Mouse (Mus musculus): ENCODE results near the gene Fez2. TPM values are rescaled to one million over a fixed set of nuclear protein-coding genes. Genes with fewer than 3 reads are reported as not detected.

The Fez2 gene
- polyA plus RNA-seq, 1 experiment from 2014 or later, result 63.6 TPM

DNA sequence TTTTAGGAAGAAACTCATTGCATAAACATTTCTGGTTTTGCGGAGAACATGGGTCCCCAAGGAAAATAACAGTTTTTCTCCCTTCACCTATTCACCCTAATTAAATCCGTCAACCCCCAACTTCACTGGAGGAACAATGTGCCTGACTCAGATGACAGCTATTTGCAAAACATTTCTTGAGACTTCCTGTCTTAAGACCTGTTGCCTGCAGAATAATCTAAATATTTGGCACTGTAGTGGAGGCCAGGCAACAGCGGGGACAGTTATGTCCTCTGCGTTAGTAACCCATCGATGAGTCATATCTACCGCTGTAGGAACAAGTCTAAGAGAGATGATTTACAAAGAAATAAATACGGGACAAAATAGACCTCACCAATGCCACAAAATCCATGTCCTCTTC is 26.9 kb upstream of the Fez2 start:
- no peak for ATAC-seq (ENCODE audit: low FRiP score)
- Histone ChIP-seq H3K4me1 (no peaks in the 10 kb centered on the region), H3K4me3 (replicated peaks) (no peak overlapping the region), H3K9ac (replicated peaks) (no peak overlapping the region), H3K27me3 (replicated peaks) (no peaks in the 10 kb centered on the region), H3K36me3 (no peaks in the 10 kb centered on the region), H3K4me2 (no peak overlapping the region), H3K9me3 (replicated peaks) (no peaks in the 10 kb centered on the region), H3K27ac (replicated peaks) (no peak overlapping the region)
- WGBS, result 91% methylated on average over 7 of the region's 7 CpGs

DNA sequence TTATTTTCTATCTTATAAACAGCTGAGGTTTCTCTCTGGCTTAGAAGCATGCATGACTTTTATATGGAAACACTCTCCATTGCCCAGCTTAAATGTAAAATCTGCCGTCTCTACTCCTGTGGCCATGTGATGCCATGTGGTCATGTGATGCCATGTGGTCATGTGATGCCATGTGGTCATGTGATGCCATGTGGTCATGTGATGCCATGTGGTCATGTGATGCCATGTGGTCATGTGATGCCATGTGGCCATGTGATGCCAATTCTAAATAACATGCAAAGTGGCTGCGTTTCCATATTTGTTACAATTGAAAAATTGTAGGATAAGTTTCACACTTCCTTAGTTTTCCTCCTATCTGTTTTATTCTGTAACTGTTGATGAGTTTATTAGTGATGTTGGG is 22.8 kb upstream of the Fez2 start:
- Histone ChIP-seq H3K9ac (replicated peaks) (no peak overlapping the region), H3K9me3 (replicated peaks) (no peaks in the 10 kb centered on the region), H3K27ac (replicated peaks) (no peak overlapping the region), H3K4me2 (no peak overlapping the region), H3K36me3 (no peaks in the 10 kb centered on the region), H3K4me1 (no peaks in the 10 kb centered on the region), H3K27me3 (replicated peaks) (no peaks in the 10 kb centered on the region), H3K4me3 (replicated peaks) (no peak overlapping the region)
- no peak for ATAC-seq (ENCODE audit: low FRiP score)
- WGBS, result 97% methylated on average over 2 of the region's 2 CpGs

- H3K4me3 ChIP-seq (replicated peaks), result no peak overlapping the region
- no peaks in the 10 kb centered on the region for H3K36me3 ChIP-seq
- no peaks in the 10 kb centered on the region for H3K4me1 ChIP-seq
- H3K9me3 ChIP-seq (replicated peaks), result no peaks in the 10 kb centered on the region
- H3K27me3 ChIP-seq (replicated peaks), result no peaks in the 10 kb centered on the region
- ATAC-seq (ENCODE audit: low FRiP score), result no peak
- WGBS, result 92% methylated on average over 4 of the region's 4 CpGs
- no peak overlapping the region for H3K4me2 ChIP-seq
- H3K27ac ChIP-seq (replicated peaks), result no peak overlapping the region
- H3K9ac ChIP-seq (replicated peaks), result no peak overlapping the region
These were observed 19.2 kb upstream of the Fez2 start for GRCm38 (mm10) chr17:78437161-78437560.

- no peaks in the 10 kb centered on the region for H3K27me3 ChIP-seq (replicated peaks)
- no peak overlapping the region for H3K27ac ChIP-seq (replicated peaks)
- no peaks in the 10 kb centered on the region for H3K36me3 ChIP-seq
- H3K4me1 ChIP-seq, result no peaks in the 10 kb centered on the region
- ATAC-seq (ENCODE audit: low FRiP score), result no peak
- H3K4me3 ChIP-seq (replicated peaks), result no peak overlapping the region
- H3K9ac ChIP-seq (replicated peaks), result no peak overlapping the region
- no peak overlapping the region for H3K4me2 ChIP-seq
- 86% methylated on average over 6 of the region's 6 CpGs for WGBS
- H3K9me3 ChIP-seq (replicated peaks), result no peaks in the 10 kb centered on the region
These were observed 17.7 kb upstream of the Fez2 start for GRCm38 (mm10) chr17:78435661-78436060.

DNA sequence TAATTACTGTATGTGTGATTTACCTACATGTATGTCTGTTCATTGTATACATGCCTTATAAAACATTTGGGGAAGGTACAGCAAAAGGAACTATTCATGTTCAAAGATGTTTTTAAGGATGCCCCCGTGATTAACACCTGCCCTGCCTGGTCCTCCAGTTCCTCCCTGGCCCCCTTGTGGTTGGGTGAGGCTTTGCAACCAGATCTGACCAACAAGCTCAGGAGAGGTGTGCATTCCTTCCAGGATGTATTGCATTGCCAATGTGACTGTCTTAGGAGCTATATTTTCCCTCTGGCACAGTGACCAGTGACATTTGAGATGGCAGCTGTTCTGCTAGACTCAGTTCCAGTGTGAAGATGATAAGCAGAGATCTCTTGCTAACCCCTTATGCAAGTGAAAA is 16.8 kb upstream of the Fez2 start:
- H3K27me3 ChIP-seq (replicated peaks), result no peaks in the 10 kb centered on the region
- no peaks in the 10 kb centered on the region for H3K9me3 ChIP-seq (replicated peaks)
- H3K9ac ChIP-seq (replicated peaks), result no peak overlapping the region
- ATAC-seq (ENCODE audit: low FRiP score), result no peak
- H3K27ac ChIP-seq (replicated peaks), result no peak overlapping the region
- WGBS, result 54% methylated on average over 1 of the region's 1 CpGs
- no peaks in the 10 kb centered on the region for H3K36me3 ChIP-seq
- H3K4me3 ChIP-seq (replicated peaks), result no peak overlapping the region
- H3K4me2 ChIP-seq, result no peak overlapping the region
- H3K4me1 ChIP-seq, result no peaks in the 10 kb centered on the region

GRCm38 (mm10) chr17:78430374-78430773 is 12.4 kb upstream of the Fez2 start:
- no peak overlapping the region for H3K9ac ChIP-seq (replicated peaks)
- H3K27me3 ChIP-seq (replicated peaks), result no peaks in the 10 kb centered on the region
- H3K4me3 ChIP-seq (replicated peaks), result no peak overlapping the region
- no peak overlapping the region for H3K4me2 ChIP-seq
- no peaks in the 10 kb centered on the region for H3K36me3 ChIP-seq
- H3K9me3 ChIP-seq (replicated peaks), result no peaks in the 10 kb centered on the region
- H3K27ac ChIP-seq (replicated peaks), result no peak overlapping the region
- H3K4me1 ChIP-seq, result no peaks in the 10 kb centered on the region
- no peak for ATAC-seq (ENCODE audit: low FRiP score)
- WGBS, result 72% methylated on average over 8 of the region's 8 CpGs

GRCm38 (mm10) chr17:78429051-78429450 is 11.1 kb upstream of the Fez2 start:
- H3K9me3 ChIP-seq (replicated peaks), result no peaks in the 10 kb centered on the region
- no peaks in the 10 kb centered on the region for H3K27me3 ChIP-seq (replicated peaks)
- H3K27ac ChIP-seq (replicated peaks), result no peak overlapping the region
- H3K4me3 ChIP-seq (replicated peaks), result no peak overlapping the region
- no peak for ATAC-seq (ENCODE audit: low FRiP score)
- 84% methylated on average over 4 of the region's 4 CpGs for WGBS
- H3K36me3 ChIP-seq, result no peaks in the 10 kb centered on the region
- H3K4me1 ChIP-seq, result no peaks in the 10 kb centered on the region
- no peak overlapping the region for H3K9ac ChIP-seq (replicated peaks)
- H3K4me2 ChIP-seq, result no peak overlapping the region

- no peaks in the 10 kb centered on the region for H3K4me1 ChIP-seq
- WGBS, result 85% methylated on average over 8 of the region's 8 CpGs
- ATAC-seq (ENCODE audit: low FRiP score), result no peak
- H3K9me3 ChIP-seq (replicated peaks), result no peaks in the 10 kb centered on the region
- no peaks in the 10 kb centered on the region for H3K27me3 ChIP-seq (replicated peaks)
- H3K36me3 ChIP-seq, result no peaks in the 10 kb centered on the region
- H3K4me3 ChIP-seq (replicated peaks), result no peak overlapping the region
- no peak overlapping the region for H3K4me2 ChIP-seq
- H3K9ac ChIP-seq (replicated peaks), result no peak overlapping the region
- H3K27ac ChIP-seq (replicated peaks), result no peak overlapping the region
These were observed 7.1 kb upstream of the Fez2 start for GRCm38 (mm10) chr17:78425026-78425425.

DNA sequence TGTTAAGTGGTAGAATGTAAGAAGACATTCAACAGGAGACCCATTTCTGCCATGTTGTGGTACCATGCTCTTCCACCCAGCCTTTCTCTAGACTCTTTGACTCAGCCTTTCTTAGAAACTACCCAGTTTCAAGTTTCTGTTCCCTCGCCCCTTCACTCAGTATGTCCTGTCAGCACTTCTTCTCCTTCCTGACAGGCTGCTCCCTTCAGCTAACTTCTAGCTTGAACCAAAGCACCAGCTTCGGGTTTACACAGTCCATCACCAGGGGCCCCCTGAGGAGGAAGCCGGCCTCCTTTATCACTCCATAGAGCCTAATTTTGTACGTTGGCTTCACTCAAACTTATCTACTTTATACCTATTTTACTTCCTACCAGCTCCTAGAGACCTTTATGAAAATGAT is 1.3 kb upstream of the Fez2 start:
- 85% methylated on average over 4 of the region's 4 CpGs for WGBS
- no peak overlapping the region for H3K4me2 ChIP-seq
- H3K27ac ChIP-seq (replicated peaks), result no peak overlapping the region
- H3K4me3 ChIP-seq (replicated peaks), result no peak overlapping the region
- no peaks in the 10 kb centered on the region for H3K27me3 ChIP-seq (replicated peaks)
- H3K4me1 ChIP-seq, result peaks cover 8% of the 10 kb centered on the region
- H3K9me3 ChIP-seq (replicated peaks), result no peaks in the 10 kb centered on the region
- no peak for ATAC-seq (ENCODE audit: low FRiP score)
- H3K36me3 ChIP-seq, result no peaks in the 10 kb centered on the region
- H3K9ac ChIP-seq (replicated peaks), result no peak overlapping the region

DNA sequence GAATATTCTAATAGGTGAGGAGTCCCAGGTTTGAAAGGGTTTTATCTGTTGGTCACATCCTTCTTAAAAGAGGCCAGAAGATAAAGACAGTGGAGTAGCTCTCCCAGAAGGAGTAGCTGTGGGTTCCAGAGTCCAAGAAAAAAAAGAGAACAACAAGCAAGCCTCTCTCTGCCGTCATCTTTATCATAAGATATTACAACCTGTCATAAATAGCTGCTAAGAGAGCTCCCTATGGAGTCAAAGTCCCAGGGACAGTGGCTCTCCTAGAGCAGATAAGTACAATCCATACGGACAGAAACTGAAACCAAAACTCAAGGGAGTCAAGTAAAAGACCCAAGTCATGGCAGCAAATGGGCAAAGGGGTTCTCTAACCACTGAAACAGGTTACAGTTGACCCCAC is 2.7 kb downstream of the Fez2 start:
- no peaks in the 10 kb centered on the region for H3K36me3 ChIP-seq
- H3K27ac ChIP-seq (replicated peaks), result no peak overlapping the region
- H3K4me1 ChIP-seq, result peaks cover 14% of the 10 kb centered on the region
- H3K27me3 ChIP-seq (replicated peaks), result no peaks in the 10 kb centered on the region
- no peaks in the 10 kb centered on the region for H3K9me3 ChIP-seq (replicated peaks)
- no peak overlapping the region for H3K4me2 ChIP-seq
- WGBS, result 83% methylated on average over 2 of the region's 2 CpGs
- H3K9ac ChIP-seq (replicated peaks), result no peak overlapping the region
- ATAC-seq (ENCODE audit: low FRiP score), result no peak
- no peak overlapping the region for H3K4me3 ChIP-seq (replicated peaks)

DNA sequence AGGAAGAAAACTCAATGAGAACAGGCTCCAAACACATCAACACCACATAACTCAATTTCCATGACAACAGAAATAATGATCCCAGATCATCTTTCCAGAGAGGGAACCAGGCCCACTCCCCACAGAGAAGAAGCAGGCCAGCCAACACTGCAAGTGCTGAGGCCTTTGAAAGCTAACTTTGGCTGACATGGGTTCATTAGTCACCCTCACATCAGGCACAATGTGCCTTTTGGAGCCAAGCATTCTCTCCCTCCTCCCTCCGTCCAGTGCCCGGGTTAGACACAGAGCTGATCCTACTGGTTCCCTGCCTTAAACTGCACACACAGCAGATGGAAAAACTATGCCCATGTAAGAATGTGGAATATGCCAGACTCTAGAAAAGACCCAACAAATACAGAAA is 8.1 kb downstream of the Fez2 start:
- no peak overlapping the region for H3K4me2 ChIP-seq
- no peaks in the 10 kb centered on the region for H3K9me3 ChIP-seq (replicated peaks)
- H3K9ac ChIP-seq (replicated peaks), result no peak overlapping the region
- WGBS, result 37% methylated on average over 2 of the region's 2 CpGs
- H3K4me1 ChIP-seq, result peaks cover 11% of the 10 kb centered on the region; the same call in 1 of the 2 replicates
- no peak overlapping the region for H3K4me3 ChIP-seq (replicated peaks)
- no peaks in the 10 kb centered on the region for H3K27me3 ChIP-seq (replicated peaks)
- H3K36me3 ChIP-seq, result no peaks in the 10 kb centered on the region
- ATAC-seq (ENCODE audit: low FRiP score), result no peak
- no peak overlapping the region for H3K27ac ChIP-seq (replicated peaks)

- WGBS, result 88% methylated on average over 10 of the region's 10 CpGs
- H3K9me3 ChIP-seq (replicated peaks), result no peaks in the 10 kb centered on the region
These were observed 9.6 kb downstream of the Fez2 start for GRCm38 (mm10) chr17:78408386-78408785.

DNA sequence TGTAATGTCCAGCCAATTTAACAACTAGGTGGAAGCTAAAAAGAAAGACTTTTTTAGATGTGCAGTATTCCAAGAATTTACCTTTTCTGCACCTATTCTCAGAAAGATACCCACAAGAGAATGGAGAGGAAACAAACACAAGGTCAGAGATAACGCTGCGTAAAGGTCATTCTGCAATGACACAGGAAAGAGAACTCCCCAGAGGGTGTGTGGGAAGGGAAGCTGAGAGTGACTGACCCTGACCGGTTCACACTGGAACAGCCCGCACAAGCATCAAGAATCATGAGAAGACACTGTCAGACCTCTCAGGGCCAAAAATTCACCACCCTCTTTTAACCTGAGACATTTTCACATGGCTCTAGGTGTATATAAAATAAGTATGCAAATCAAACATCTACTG is 10.4 kb downstream of the Fez2 start:
- H3K36me3 ChIP-seq, result no peaks in the 10 kb centered on the region; the same call in 1 of the 2 replicates
- H3K9ac ChIP-seq (replicated peaks), result no peak overlapping the region
- no peaks in the 10 kb centered on the region for H3K27me3 ChIP-seq (replicated peaks)
- no peaks in the 10 kb centered on the region for H3K9me3 ChIP-seq (replicated peaks)
- no peak overlapping the region for H3K27ac ChIP-seq (replicated peaks)
- H3K4me3 ChIP-seq (replicated peaks), result no peak overlapping the region
- no peak for ATAC-seq (ENCODE audit: low FRiP score)
- 83% methylated on average over 4 of the region's 4 CpGs for WGBS
- H3K4me2 ChIP-seq, result no peak overlapping the region
- peaks cover 8% of the 10 kb centered on the region; the same call in 1 of the 2 replicates for H3K4me1 ChIP-seq

More at GRCm38 (mm10) chr17:78408386-78408785, 9.6 kb downstream of the Fez2 start:
- Histone ChIP-seq H3K9ac (replicated peaks) (no peak overlapping the region), H3K4me3 (replicated peaks) (no peak overlapping the region), H3K4me2 (no peak overlapping the region), H3K36me3 (no peaks in the 10 kb centered on the region; the same call in 1 of the 2 replicates), H3K27me3 (replicated peaks) (no peaks in the 10 kb centered on the region), H3K27ac (replicated peaks) (no peak overlapping the region), H3K4me1 (peaks cover 8% of the 10 kb centered on the region; the same call in 1 of the 2 replicates)
- ATAC-seq (ENCODE audit: low FRiP score), result no peak

Data from neural tube, embryonic 15.5 days (tissue).